Mouse (Mus musculus) heart, embryonic 14.5 days (tissue): ENCODE results near the gene Flrt1. TPM values are rescaled to one million over a fixed set of nuclear protein-coding genes. Genes with fewer than 3 reads are reported as not detected.
A peak's percentile ranks its signal among the peaks of the same experiment; 100 is the strongest.

Experiments used
- ATAC-seq: fragments of 200-750 bp; cut with Nextera tagmentation; 2 replicates; pipeline ENCODE4 v1.8.0; 2017; ENCODE audit warnings: low read depth, moderate TSS enrichment; ENCODE audit not compliant: insufficient number of reproducible peaks, insufficient read depth, low FRiP score
- H3K27ac ChIP-seq, 2 experiments: fragments of 200-500 bp in 1 of 2; fragments of 300-500 bp in 1 of 2; sonication (generic) in 1 of 2; replicated peaks in 1 of 2; 2 replicates each; pipeline ENCODE4 v1.5.1; 2012 to 2014; ENCODE audit warnings: low read depth in 2 of 2, low read length in 2 of 2, control low read depth in 1 of 2, mild to moderate bottlenecking in 1 of 2, mixed read lengths in 1 of 2; ENCODE audit not compliant: control insufficient read depth in 1 of 2, insufficient read depth in 1 of 2
- H3K27me3 ChIP-seq: fragments of 300-500 bp; sonication (generic); 2 replicates; pipeline ENCODE4 v1.6.1; 2014; ENCODE audit warnings: mild to moderate bottlenecking, low read length, control low read depth; ENCODE audit not compliant: control insufficient read depth, insufficient read depth
- H3K36me3 ChIP-seq: fragments of 300-500 bp; sonication (generic); 2 replicates; pipeline ENCODE4 v1.6.1; 2014; ENCODE audit warnings: mild to moderate bottlenecking, control low read depth, low read length, mixed read lengths; ENCODE audit not compliant: control insufficient read depth, insufficient read depth
- H3K4me1 ChIP-seq, 2 experiments: fragments of 200-500 bp in 1 of 2; fragments of 300-500 bp in 1 of 2; sonication (generic) in 1 of 2; 2 replicates each; pipeline ENCODE4 v1.6.1; 2012 to 2014; ENCODE audit warnings: low read length in 2 of 2, control low read depth in 1 of 2, mixed read lengths in 1 of 2; ENCODE audit not compliant: control insufficient read depth in 2 of 2, insufficient read depth in 2 of 2
- H3K4me2 ChIP-seq: fragments of 300-500 bp; sonication (generic); 2 replicates; pipeline ENCODE4 v1.6.1; 2014; ENCODE audit warnings: mild to moderate bottlenecking, low read length
- H3K4me3 ChIP-seq, 2 experiments: fragments of 200-500 bp in 1 of 2; fragments of 300-500 bp in 1 of 2; sonication (generic) in 1 of 2; 2 replicates each; pipeline ENCODE4 v1.5.1; 2012 to 2014; ENCODE audit warnings: low read length in 2 of 2, mild to moderate bottlenecking in 2 of 2, control low read depth in 1 of 2, low read depth in 1 of 2, moderate library complexity in 1 of 2; ENCODE audit not compliant: control insufficient read depth in 1 of 2, insufficient read depth in 1 of 2
- H3K9ac ChIP-seq: fragments of 300-500 bp; sonication (generic); 2 replicates; pipeline ENCODE4 v1.6.1; 2014; ENCODE audit warnings: mild to moderate bottlenecking, low read length
- H3K9me3 ChIP-seq: fragments of 300-500 bp; sonication (generic); 2 replicates; pipeline ENCODE4 v1.6.1; 2016; ENCODE audit warnings: low read length, control low read depth; ENCODE audit not compliant: control insufficient read depth
- WGBS: fragments of 180-500 bp; shearing (Covaris S2); extraction: QIAGEN DNeasy Blood & Tissue Kit; methylation state at CpG from one replicate; pipeline ENCODE4 v1.1.7; 2014; 5-methylcytosine and 5-hydroxymethylcytosine counted together
- polyA plus RNA-seq: library from polyadenylated mRNA; unstranded; fragments of >200 nt; fragmentation: Nextera tagmentation; extraction: Ambion mirVana; gene quantifications from 2 replicates; pipeline ENCODE4 v1.2.1, GENCODE M21; 2014

Gene Flrt1
- polyA plus RNA-seq, 1 experiment from 2014 or later: 1.5 TPM

DNA sequence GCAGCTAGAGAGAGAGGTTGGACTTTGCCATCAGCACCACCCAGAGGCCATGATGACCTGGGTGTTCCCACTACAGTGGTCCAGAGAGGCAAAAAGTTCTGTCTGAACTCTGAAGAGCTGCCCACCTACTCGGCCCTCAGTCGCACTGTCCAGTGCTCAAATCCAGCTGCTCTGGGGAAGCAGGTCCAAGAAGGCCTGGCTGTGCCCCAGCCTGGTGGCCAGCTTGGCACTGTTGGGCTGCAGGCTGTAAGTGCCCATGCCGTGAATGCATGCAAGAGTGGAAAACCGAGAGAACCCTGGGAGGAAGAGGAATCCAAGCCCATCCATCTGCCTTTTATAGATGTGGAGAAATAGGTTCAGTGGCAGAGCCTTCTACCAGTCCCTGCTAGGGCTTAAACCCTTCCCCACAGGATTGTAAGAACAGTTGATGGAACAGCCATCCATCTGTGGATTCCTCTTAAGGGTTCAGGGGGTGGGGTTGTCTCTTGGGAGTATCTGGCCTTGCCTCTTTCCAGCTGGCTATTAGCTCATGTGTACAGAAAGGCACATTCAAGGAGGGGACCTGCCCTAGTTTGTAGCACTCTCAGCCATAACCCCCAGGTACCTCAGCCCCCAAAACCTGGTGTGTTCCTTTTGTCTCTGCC lies 2.1 kb downstream of the Flrt1 start:
- no peak overlapping the region for H3K27ac ChIP-seq
- H3K9me3 ChIP-seq: no peaks in the 10 kb centered on the region
- H3K9ac ChIP-seq: peak overlapping the region; percentile 4
- no peak for ATAC-seq
- no peaks in the 10 kb centered on the region for H3K36me3 ChIP-seq
- no peaks in the 10 kb centered on the region for H3K27me3 ChIP-seq
- H3K4me2 ChIP-seq: peak overlapping the region; percentile 9; the same call in 1 of the 2 replicates
- 68% methylated on average over 4 of the region's 4 CpGs for WGBS
- H3K4me1 ChIP-seq: peaks cover 17 to 20% of the 10 kb centered on the region in 2 experiments
- no peak overlapping the region for H3K4me3 ChIP-seq

DNA sequence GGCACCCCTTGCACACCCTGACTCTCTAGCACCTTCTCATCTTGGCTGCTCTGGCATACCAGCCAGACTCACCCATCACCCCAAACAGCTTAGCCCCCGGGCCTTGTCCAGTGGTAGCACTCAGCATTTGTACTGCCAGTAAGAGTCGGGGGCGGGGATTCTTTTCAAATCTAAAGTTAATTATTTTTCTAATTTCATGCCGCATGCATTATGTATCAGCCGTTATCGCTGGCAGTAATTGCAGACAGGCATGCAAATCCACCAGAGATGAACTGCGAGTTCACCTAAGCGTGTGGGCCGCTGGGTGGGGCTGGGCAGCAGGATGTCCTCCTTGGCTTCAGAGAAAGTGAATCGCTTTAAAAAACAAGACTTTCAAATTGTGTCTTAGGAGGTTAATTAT lies 3.5 kb downstream of the Flrt1 start:
- Histone ChIP-seq H3K4me2 (no peak overlapping the region), H3K4me1 (peaks cover 10 to 13% of the 10 kb centered on the region in 2 experiments), H3K36me3 (no peaks in the 10 kb centered on the region), H3K9me3 (no peaks in the 10 kb centered on the region), H3K9ac (no peak overlapping the region), H3K27me3 (no peaks in the 10 kb centered on the region; the same call in 1 of the 2 replicates), H3K27ac (no peak overlapping the region), H3K4me3 (no peak overlapping the region)
- no peak for ATAC-seq
- 91% methylated on average over 10 of the region's 10 CpGs for WGBS

DNA sequence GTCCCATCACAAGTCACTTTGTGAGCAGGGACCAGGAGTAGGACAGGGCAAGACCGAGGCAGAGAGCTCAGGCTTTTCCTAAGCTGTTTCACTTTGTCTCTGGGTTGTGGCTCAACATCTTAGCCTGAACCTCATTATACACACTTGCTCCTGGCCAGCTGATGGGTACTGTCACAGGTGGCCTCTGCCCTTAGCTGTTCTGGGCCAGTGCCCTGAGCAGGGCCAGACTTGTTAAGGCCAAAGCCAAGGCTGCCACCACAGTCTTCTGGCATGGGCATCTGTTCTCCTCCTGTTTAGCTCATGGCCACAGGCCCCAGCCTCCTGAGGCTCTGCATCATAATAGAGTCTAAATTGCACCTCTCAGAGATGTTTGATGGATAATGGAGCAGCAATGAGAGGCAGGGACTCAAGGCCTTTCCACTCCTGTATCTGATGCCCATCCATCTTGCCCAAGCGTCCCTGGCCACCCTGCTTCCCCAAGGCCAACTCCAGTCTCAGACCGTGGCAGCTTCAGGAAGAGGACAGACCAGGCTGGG lies 5.8 kb downstream of the Flrt1 start:
- no peak overlapping the region for H3K4me3 ChIP-seq
- H3K27me3 ChIP-seq: peaks cover 13% of the 10 kb centered on the region
- no peak overlapping the region for H3K27ac ChIP-seq
- H3K9me3 ChIP-seq: no peaks in the 10 kb centered on the region
- no peak overlapping the region for H3K4me2 ChIP-seq
- peaks cover 10 to 13% of the 10 kb centered on the region in 2 experiments for H3K4me1 ChIP-seq
- no peaks in the 10 kb centered on the region for H3K36me3 ChIP-seq
- 81% methylated on average over 3 of the region's 3 CpGs for WGBS
- ATAC-seq: no peak
- H3K9ac ChIP-seq: no peak overlapping the region

DNA sequence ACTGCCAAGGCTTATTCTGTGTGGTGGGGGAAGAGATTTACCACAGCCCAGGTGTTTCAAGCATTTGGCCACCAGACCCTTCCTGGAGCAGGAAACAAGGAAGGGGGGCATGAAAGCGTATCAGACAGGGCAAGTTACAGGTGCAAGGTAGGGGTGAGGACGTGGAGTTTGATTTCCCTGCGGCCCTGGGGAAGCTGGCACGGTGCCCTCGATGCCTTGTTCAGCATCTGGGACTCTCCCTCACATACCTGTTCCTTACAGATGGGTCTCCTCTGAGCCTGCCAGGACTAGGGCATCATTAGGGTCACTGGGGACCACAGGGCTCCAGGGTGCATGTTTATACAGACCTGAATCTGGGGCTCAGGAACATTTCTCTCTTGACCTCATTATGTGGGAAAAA lies 12.8 kb downstream of the Flrt1 start:
- Histone ChIP-seq H3K4me2 (no peak overlapping the region), H3K4me3 (no peak overlapping the region), H3K9me3 (no peaks in the 10 kb centered on the region), H3K4me1 (peaks cover 3 to 7% of the 10 kb centered on the region in 2 experiments; a peak in 2 of 4 replicates), H3K9ac (no peak overlapping the region), H3K27me3 (peaks cover 23% of the 10 kb centered on the region), H3K36me3 (no peaks in the 10 kb centered on the region), H3K27ac (no peak overlapping the region)
- no peak for ATAC-seq
- WGBS: 85% methylated on average over 5 of the region's 5 CpGs

DNA sequence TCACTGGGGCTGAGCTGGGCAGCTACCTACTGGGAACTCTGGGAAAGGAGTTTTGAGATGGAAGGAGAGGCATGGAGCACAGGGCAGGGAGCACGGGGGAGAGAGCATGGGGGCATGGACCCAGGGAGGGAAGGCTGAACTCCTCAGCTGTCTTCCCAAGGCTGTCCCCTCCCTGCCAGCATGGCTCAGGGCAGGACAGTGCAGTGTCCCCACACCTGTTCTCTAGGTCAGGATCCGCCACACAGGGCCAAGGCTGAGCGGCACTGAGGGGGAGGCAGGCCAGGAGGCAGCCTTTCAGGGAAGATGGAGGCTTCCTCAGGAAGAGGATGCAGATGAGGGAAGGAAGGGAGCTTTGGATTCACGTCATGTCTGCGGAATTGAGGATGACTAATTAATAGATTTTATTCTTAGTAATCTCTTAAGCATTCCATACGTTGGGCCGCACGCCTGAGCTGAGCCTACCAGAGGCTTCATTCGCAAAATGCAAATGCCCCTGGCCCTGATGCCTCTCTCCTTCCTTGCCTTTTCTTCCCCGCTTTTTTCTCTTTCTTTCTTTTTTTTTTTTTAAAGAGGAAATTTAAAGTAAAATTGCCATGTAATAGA lies 14.0 kb downstream of the Flrt1 start:
- peak overlapping the region in 1 of 2 experiments; percentile 12; a peak in 1 of 4 replicates for H3K27ac ChIP-seq
- H3K27me3 ChIP-seq: peaks cover 21% of the 10 kb centered on the region
- no peaks in the 10 kb centered on the region for H3K9me3 ChIP-seq
- H3K4me2 ChIP-seq: no peak overlapping the region
- ATAC-seq: no peak
- no peak overlapping the region for H3K9ac ChIP-seq
- H3K4me1 ChIP-seq: peaks cover 3 to 7% of the 10 kb centered on the region in 2 experiments; a peak in 2 of 4 replicates
- 79% methylated on average over 10 of the region's 10 CpGs for WGBS
- no peak overlapping the region for H3K4me3 ChIP-seq
- H3K36me3 ChIP-seq: no peaks in the 10 kb centered on the region

DNA sequence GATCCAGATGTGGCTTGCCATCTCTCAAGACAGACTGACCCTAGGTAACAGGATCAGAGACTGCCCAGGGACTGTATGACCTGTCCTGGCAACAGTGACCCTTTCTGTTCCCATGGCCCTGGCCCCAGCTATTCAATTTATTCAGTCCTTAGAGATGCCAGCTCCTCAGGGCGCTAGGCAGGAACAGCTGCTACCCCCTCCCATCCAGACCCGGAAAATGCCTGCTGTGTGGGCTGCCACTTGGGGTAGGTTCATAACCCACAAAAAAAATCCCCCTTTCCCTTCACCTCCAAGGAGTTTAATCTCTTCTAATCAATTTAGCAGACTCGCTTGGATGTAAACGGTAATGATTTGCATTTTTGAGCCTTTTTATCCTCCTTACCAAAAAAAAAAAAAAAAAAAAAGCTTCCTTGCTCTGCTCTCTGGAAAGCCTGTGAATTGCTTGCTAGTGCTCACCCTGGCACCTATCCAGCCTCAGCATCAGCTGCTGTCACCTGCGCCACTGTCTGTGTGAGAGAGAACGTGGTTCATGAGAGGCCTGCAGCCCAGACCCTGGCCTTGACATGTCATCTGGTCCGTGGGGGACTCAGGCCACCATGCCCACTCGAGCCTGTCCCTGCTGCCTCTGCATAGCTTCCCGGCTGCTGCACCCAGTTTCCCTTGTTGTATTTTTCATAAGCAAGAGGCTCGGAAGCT lies 15.0 kb downstream of the Flrt1 start:
- H3K9me3 ChIP-seq: no peaks in the 10 kb centered on the region
- 44% methylated on average over 10 of the region's 10 CpGs for WGBS
- H3K9ac ChIP-seq: no peak overlapping the region; the same call in 1 of the 2 replicates
- H3K4me3 ChIP-seq: no peak overlapping the region
- ATAC-seq: no peak
- H3K27ac ChIP-seq: peak overlapping the region; percentile 29 to 51; a peak in 3 of 4 replicates
- H3K27me3 ChIP-seq: peaks cover 13% of the 10 kb centered on the region
- no peak overlapping the region for H3K4me2 ChIP-seq
- H3K4me1 ChIP-seq: peaks cover 3 to 7% of the 10 kb centered on the region in 2 experiments; a peak in 2 of 4 replicates
- no peaks in the 10 kb centered on the region for H3K36me3 ChIP-seq

DNA sequence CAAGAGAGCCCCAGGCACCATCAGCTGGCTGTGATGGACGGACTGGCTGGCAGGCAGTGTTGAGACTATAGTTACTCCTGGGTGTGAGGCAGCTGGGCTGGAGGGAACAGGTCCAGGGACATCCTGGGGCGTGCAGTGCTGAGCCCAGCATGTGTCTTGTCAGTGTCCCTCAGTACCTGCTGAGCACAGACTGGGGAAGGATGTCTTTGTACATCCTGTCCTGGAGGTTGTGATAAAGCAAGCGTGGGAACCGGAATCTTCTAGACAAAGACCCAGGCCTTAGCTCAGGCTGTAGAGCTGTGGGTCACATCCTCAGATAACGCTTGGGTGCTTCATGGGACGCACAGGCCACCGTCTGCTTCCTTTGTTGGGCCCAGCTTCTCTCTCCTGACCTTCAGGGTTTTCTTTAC lies 15.7 kb downstream of the Flrt1 start:
- Histone ChIP-seq H3K36me3 (no peaks in the 10 kb centered on the region), H3K4me3 (no peak overlapping the region), H3K4me1 (peaks cover 3 to 11% of the 10 kb centered on the region in 2 experiments; a peak in 2 of 4 replicates), H3K4me2 (no peak overlapping the region), H3K27me3 (peaks cover 11% of the 10 kb centered on the region), H3K27ac (peak overlapping the region; percentile 29 to 51; a peak in 2 of 4 replicates), H3K9ac (no peak overlapping the region), H3K9me3 (no peaks in the 10 kb centered on the region)
- WGBS: 54% methylated on average over 7 of the region's 7 CpGs
- peak; percentile 40; the same call in 1 of the 2 replicates for ATAC-seq
